Mouse (Mus musculus): ENCODE data around the gene Stk32c. TPM values are rescaled to one million over a fixed set of nuclear protein-coding genes. Genes with fewer than 3 reads are reported as not detected.

Stk32c gene
- polyA plus RNA-seq, 2 experiments: 0.12 TPM; not detected in 1

DNA sequence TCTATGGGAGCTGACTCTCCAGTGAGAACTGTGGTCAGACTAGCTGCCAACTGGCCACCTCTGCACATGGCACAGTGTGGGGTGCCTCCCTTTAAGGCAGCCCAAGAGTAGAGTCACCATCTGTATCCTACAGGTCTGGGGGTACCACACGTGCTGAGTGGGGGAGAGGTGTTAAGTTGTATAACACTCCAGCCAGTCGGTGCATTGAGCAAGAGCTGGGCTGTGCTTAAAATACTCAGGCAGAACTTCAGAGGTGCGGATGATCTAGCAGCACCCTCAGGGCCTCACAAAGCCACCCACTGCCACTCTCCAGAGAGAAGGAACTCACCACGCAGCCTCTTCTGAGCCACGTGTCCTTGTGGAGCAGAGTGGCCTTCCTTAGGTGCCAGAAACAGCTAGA is 48.7 kb downstream of the Stk32c start:
- TF ChIP-seq CTCF (IDR thresholded peaks at IDR 0.05; ENCODE audit: low read depth): no peak
- TF ChIP-seq EP300 (IDR thresholded peaks at IDR 0.05; ENCODE audit: low read depth): no peak
- 39% methylated on average over 5 of the region's 5 CpGs for WGBS (ENCODE audit: insufficient replicate concordance)

DNA sequence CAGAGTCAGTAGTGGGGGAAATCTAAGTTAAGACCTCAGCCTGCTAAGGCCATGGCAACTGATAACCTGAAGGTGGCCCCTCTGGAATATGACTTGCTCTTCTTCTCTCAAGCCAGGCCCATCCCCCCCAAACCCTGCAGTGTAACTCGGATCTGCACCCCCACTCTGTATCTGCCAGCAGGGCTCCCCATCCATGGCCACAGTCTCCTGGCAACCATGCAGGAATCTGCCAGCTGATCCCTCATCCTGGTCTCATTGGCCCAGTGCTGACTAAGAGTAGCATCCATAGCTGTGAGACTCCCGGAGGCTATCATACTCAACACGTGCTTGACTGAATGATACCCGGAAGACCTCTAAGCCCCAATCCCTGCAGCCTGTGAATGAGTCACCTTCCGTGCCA is 54.2 kb downstream of the Stk32c start:
- Histone ChIP-seq H3K9ac (replicated peaks) (no peak overlapping the region), H3K27me3 (ENCODE audit: control insufficient read depth, insufficient read depth, low read length) (no peaks in the 10 kb centered on the region), H3K4me1 (replicated peaks; ENCODE audit: control insufficient read depth in 2 of 2, insufficient read depth in 2 of 2, low read length in 1 of 2) (no peaks in the 10 kb centered on the region), H3K27ac (no peak overlapping the region), H3K4me2 (ENCODE audit: low read depth) (no peak overlapping the region), H3K4me3 (ENCODE audit: insufficient read depth in 1 of 2, low read depth in 2 of 2, low read length in 2 of 2) (no peak overlapping the region), H3K36me3 (replicated peaks; ENCODE audit: control insufficient read depth, insufficient read depth, low read depth) (no peaks in the 10 kb centered on the region), H3K9me3 (ENCODE audit: control insufficient read depth, low read length) (no peaks in the 10 kb centered on the region)
- DNase-seq (ENCODE audit: low read depth in 3 of 3, low spot score in 3 of 3) (no peak), ATAC-seq (ENCODE audit: insufficient read depth) (no peak)
- 58% methylated on average over 5 of the region's 5 CpGs for WGBS (ENCODE audit: insufficient replicate concordance)
- TF ChIP-seq CTCF (IDR thresholded peaks at IDR 0.05; ENCODE audit: low read depth) (no peak), EP300 (IDR thresholded peaks at IDR 0.05; ENCODE audit: low read depth) (no peak)

More for the DNA sequence above, 48.7 kb downstream of the Stk32c start:
- DNase-seq (ENCODE audit: low read depth in 3 of 3, low spot score in 3 of 3): no peak
- no peak for ATAC-seq (ENCODE audit: insufficient read depth)
- Histone ChIP-seq H3K4me1 (replicated peaks; ENCODE audit: control insufficient read depth in 2 of 2, insufficient read depth in 2 of 2, low read length in 1 of 2) (no peaks in the 10 kb centered on the region), H3K27ac (no peak overlapping the region), H3K9me3 (ENCODE audit: control insufficient read depth, low read length) (no peaks in the 10 kb centered on the region), H3K27me3 (ENCODE audit: control insufficient read depth, insufficient read depth, low read length) (no peaks in the 10 kb centered on the region), H3K4me2 (ENCODE audit: low read depth) (no peak overlapping the region), H3K9ac (replicated peaks) (no peak overlapping the region), H3K4me3 (ENCODE audit: insufficient read depth in 1 of 2, low read depth in 2 of 2, low read length in 2 of 2) (no peak overlapping the region), H3K36me3 (replicated peaks; ENCODE audit: control insufficient read depth, insufficient read depth, low read depth) (no peaks in the 10 kb centered on the region)

GRCm38 (mm10) chr7:139158549-139158948 is 54.6 kb downstream of the Stk32c start:
- WGBS (ENCODE audit: insufficient replicate concordance): 53% methylated on average over 7 of the region's 7 CpGs
- H3K4me3 ChIP-seq (ENCODE audit: insufficient read depth in 1 of 2, low read depth in 2 of 2, low read length in 2 of 2): no peak overlapping the region
- no peaks in the 10 kb centered on the region for H3K9me3 ChIP-seq (ENCODE audit: control insufficient read depth, low read length)
- no peak for TF ChIP-seq EP300 (IDR thresholded peaks at IDR 0.05; ENCODE audit: low read depth)
- no peak for TF ChIP-seq CTCF (IDR thresholded peaks at IDR 0.05; ENCODE audit: low read depth)
- H3K9ac ChIP-seq (replicated peaks): no peak overlapping the region
- ATAC-seq (ENCODE audit: insufficient read depth): no peak
- no peaks in the 10 kb centered on the region for H3K4me1 ChIP-seq (replicated peaks; ENCODE audit: control insufficient read depth in 2 of 2, insufficient read depth in 2 of 2, low read length in 1 of 2)
- no peaks in the 10 kb centered on the region for H3K36me3 ChIP-seq (replicated peaks; ENCODE audit: control insufficient read depth, insufficient read depth, low read depth)
- H3K4me2 ChIP-seq (ENCODE audit: low read depth): no peak overlapping the region
- H3K27me3 ChIP-seq (ENCODE audit: control insufficient read depth, insufficient read depth, low read length): no peaks in the 10 kb centered on the region
- no peak for DNase-seq (ENCODE audit: low read depth in 3 of 3, low spot score in 3 of 3)
- H3K27ac ChIP-seq: no peak overlapping the region

GRCm38 (mm10) chr7:139157541-139157940 is 55.6 kb downstream of the Stk32c start:
- H3K4me1 ChIP-seq (replicated peaks; ENCODE audit: control insufficient read depth in 2 of 2, insufficient read depth in 2 of 2, low read length in 1 of 2): no peaks in the 10 kb centered on the region
- DNase-seq (ENCODE audit: low read depth in 3 of 3, low spot score in 3 of 3) (no peak), ATAC-seq (ENCODE audit: insufficient read depth) (no peak)
- no peaks in the 10 kb centered on the region for H3K9me3 ChIP-seq (ENCODE audit: control insufficient read depth, low read length)
- H3K4me3 ChIP-seq (ENCODE audit: insufficient read depth in 1 of 2, low read depth in 2 of 2, low read length in 2 of 2): no peak overlapping the region
- TF ChIP-seq EP300 (IDR thresholded peaks at IDR 0.05; ENCODE audit: low read depth): no peak
- no peak overlapping the region for H3K4me2 ChIP-seq (ENCODE audit: low read depth)
- no peaks in the 10 kb centered on the region for H3K27me3 ChIP-seq (ENCODE audit: control insufficient read depth, insufficient read depth, low read length)
- WGBS (ENCODE audit: insufficient replicate concordance): 21% methylated on average over 2 of the region's 2 CpGs
- no peak overlapping the region for H3K9ac ChIP-seq (replicated peaks)
- H3K36me3 ChIP-seq (replicated peaks; ENCODE audit: control insufficient read depth, insufficient read depth, low read depth): no peaks in the 10 kb centered on the region
- no peak overlapping the region for H3K27ac ChIP-seq

DNA sequence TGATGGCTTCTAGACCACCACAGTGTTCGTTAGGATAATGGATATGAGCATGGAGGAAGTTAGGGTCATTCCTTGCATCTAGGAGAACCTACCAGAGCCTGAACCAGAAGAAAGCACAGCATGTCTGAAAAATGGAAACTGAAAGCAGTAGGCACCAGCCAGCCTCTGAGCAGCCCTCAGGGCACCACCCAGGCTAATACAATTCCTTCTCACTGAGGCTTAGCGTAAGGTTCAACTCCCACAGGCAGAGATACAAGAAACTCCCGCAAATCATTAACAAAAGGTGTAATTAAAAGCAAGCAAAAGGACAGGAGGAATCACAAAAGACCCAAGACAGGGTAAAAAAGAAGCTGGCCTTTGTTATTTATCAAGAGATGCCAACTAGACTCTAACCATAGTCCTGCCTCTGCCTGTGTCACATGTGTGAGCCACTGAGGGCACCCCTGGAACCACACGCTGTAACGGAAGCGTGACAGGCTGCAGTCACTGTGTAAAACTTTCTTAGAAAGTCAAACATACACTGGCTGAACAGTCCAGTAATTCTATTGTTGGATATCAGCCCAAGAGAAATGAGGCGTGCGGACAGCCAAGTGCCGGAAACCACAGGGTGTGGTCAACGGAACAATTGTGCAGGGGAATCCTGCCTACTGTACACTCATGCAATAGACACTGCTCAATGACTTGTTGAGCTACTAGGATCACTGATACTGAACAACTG is 56.6 kb downstream of the Stk32c start:
- H3K27ac ChIP-seq: no peak overlapping the region
- H3K4me2 ChIP-seq (ENCODE audit: low read depth): no peak overlapping the region
- no peak overlapping the region for H3K9ac ChIP-seq (replicated peaks)
- no peak overlapping the region for H3K4me3 ChIP-seq (ENCODE audit: insufficient read depth in 1 of 2, low read depth in 2 of 2, low read length in 2 of 2)
- TF ChIP-seq EP300 (IDR thresholded peaks at IDR 0.05; ENCODE audit: low read depth) (no peak), CTCF (IDR thresholded peaks at IDR 0.05; ENCODE audit: low read depth) (no peak)
- H3K9me3 ChIP-seq (ENCODE audit: control insufficient read depth, low read length): no peaks in the 10 kb centered on the region
- DNase-seq (ENCODE audit: low read depth in 3 of 3, low spot score in 3 of 3): no peak
- 0 out of 2 replicates have a peak, but pooled peaks have one; percentile 28 for ATAC-seq (ENCODE audit: insufficient read depth)
- no peaks in the 10 kb centered on the region for H3K36me3 ChIP-seq (replicated peaks; ENCODE audit: control insufficient read depth, insufficient read depth, low read depth)
- WGBS (ENCODE audit: insufficient replicate concordance): 41% methylated on average over 10 of the region's 10 CpGs
- H3K4me1 ChIP-seq (replicated peaks; ENCODE audit: control insufficient read depth in 2 of 2, insufficient read depth in 2 of 2, low read length in 1 of 2): no peaks in the 10 kb centered on the region
- H3K27me3 ChIP-seq (ENCODE audit: control insufficient read depth, insufficient read depth, low read length): no peaks in the 10 kb centered on the region
